Mouse (Mus musculus) olfactory bulb, adult 2 months (tissue): ENCODE results near the gene Midn.

Source experiments
- CTCF ChIP-seq: fragments of 200-500 bp; IDR thresholded peaks from 2 replicates; pipeline ENCODE4 v1.5.1; 2012; ENCODE audit warnings: low read depth, mild to moderate bottlenecking, low read length, moderate library complexity; ENCODE audit not compliant: insufficient read depth
- POLR2A ChIP-seq: fragments of 200-500 bp; IDR thresholded peaks from 2 replicates; pipeline ENCODE4 v1.6.1; 2012; ENCODE audit warnings: mild to moderate bottlenecking, low read depth, low read length, moderate library complexity; ENCODE audit not compliant: insufficient read depth

- no peak for TF ChIP-seq CTCF
- TF ChIP-seq POLR2A = no peak
Observed at GRCm38 (mm10) chr10:80162716-80163299, 14.7 kb downstream of the Midn start.
